Mouse (Mus musculus): ENCODE data around the gene Cic. TPM values are rescaled to one million over a fixed set of nuclear protein-coding genes. Genes with fewer than 3 reads are reported as not detected.
"Not testable (repeated sequence)": the region's sequence is repeated elsewhere in the genome, so short reads cannot be mapped to it uniquely, and the experiment has no call there.

Gene Cic
- polyA plus RNA-seq, 1 experiment from 2014 or later = 21.4 TPM

GRCm38 (mm10) chr7:25309425-25309824 lies 41.9 kb downstream of the Cic start:
- Histone ChIP-seq H3K27ac (replicated peaks) (no peak overlapping the region), H3K9me3 (no peaks in the 10 kb centered on the region), H3K4me1 (peaks cover 16% of the 10 kb centered on the region), H3K4me3 (no peak overlapping the region), H3K36me3 (replicated peaks) (no peaks in the 10 kb centered on the region), H3K27me3 (replicated peaks; ENCODE audit: low read depth, poor library complexity, severe bottlenecking) (peaks cover 84% of the 10 kb centered on the region)
- 88% methylated on average over 9 of the region's 9 CpGs for WGBS
- DNase-seq (ENCODE audit: low spot score) = no peak

- Histone ChIP-seq H3K27me3 (replicated peaks; ENCODE audit: low read depth, poor library complexity, severe bottlenecking) (peaks cover 91% of the 10 kb centered on the region), H3K4me1 (peaks cover 24% of the 10 kb centered on the region), H3K4me3 (no peak overlapping the region), H3K9me3 (no peaks in the 10 kb centered on the region), H3K27ac (replicated peaks) (no peak overlapping the region), H3K36me3 (replicated peaks) (no peaks in the 10 kb centered on the region)
- no peak for DNase-seq (ENCODE audit: low spot score)
- 80% methylated on average over 11 of the region's 11 CpGs for WGBS
Observed at GRCm38 (mm10) chr7:25311193-25311592, 43.7 kb downstream of the Cic start.

DNA sequence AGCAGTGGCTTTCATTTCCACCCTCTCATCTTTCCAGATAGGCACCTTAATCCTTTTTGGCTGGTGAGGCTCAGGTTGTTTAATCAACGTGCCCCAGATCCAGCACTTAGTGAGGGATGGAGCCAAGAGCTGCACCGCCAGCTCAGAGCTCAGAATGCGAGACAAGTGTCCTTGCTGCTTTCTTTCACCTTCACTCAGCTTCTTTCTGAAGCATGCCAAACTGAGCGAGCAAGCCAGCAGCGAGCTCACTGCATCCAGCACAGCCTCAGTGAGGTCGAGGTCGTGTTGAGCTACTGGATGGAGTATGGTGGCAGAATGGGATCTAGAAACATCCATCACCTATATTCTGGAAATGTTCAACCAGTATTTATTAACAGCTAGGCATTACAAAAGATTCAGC lies 45.8 kb downstream of the Cic start:
- WGBS = 44% methylated on average over 7 of the region's 7 CpGs
- Histone ChIP-seq H3K36me3 (replicated peaks) (no peaks in the 10 kb centered on the region), H3K4me3 (no peak overlapping the region), H3K27me3 (replicated peaks; ENCODE audit: low read depth, poor library complexity, severe bottlenecking) (peaks cover 71% of the 10 kb centered on the region), H3K4me1 (peaks cover 35% of the 10 kb centered on the region), H3K27ac (replicated peaks) (no peak overlapping the region), H3K9me3 (no peaks in the 10 kb centered on the region)
- DNase-seq (ENCODE audit: low spot score) = no peak

- Histone ChIP-seq H3K9me3 (no peaks in the 10 kb centered on the region), H3K36me3 (replicated peaks) (peaks cover 4% of the 10 kb centered on the region; the same call in 1 of the 2 replicates), H3K4me1 (peaks cover 39% of the 10 kb centered on the region), H3K27me3 (replicated peaks; ENCODE audit: low read depth, poor library complexity, severe bottlenecking) (peaks cover 57% of the 10 kb centered on the region), H3K27ac (replicated peaks) (peak overlapping the region; percentile 76), H3K4me3 (peak overlapping the region; percentile 78)
- DNase-seq (ENCODE audit: low spot score) = peak; percentile 41
- WGBS = 1% methylated on average over 51 of the region's 51 CpGs
Observed at GRCm38 (mm10) chr7:25314606-25315305, 47.3 kb downstream of the Cic start.

GRCm38 (mm10) chr7:25315306-25316041 lies 48.0 kb downstream of the Cic start:
- Histone ChIP-seq H3K9me3 (no peaks in the 10 kb centered on the region), H3K4me1 (peaks cover 39% of the 10 kb centered on the region), H3K36me3 (replicated peaks) (peaks cover 11% of the 10 kb centered on the region; the same call in 1 of the 2 replicates), H3K27me3 (replicated peaks; ENCODE audit: low read depth, poor library complexity, severe bottlenecking) (peaks cover 55% of the 10 kb centered on the region), H3K27ac (replicated peaks) (peak overlapping the region; percentile 76), H3K4me3 (peak overlapping the region; percentile 78)
- under 1% methylated on average over 69 of the region's 69 CpGs for WGBS
- peak; percentile 52 for DNase-seq (ENCODE audit: low spot score)

GRCm38 (mm10) chr7:25316532-25317445 lies 49.3 kb downstream of the Cic start, which contains the start of gene Megf8:
Megf8 (plus strand) TSS chr7:25317164.
- peaks cover 44% of the 10 kb centered on the region for H3K27me3 ChIP-seq (replicated peaks; ENCODE audit: low read depth, poor library complexity, severe bottlenecking)
- H3K36me3 ChIP-seq (replicated peaks) = peaks cover 12% of the 10 kb centered on the region; the same call in 1 of the 2 replicates
- no peaks in the 10 kb centered on the region for H3K9me3 ChIP-seq
- H3K4me1 ChIP-seq = peaks cover 48% of the 10 kb centered on the region
- H3K27ac ChIP-seq (replicated peaks) = peak within 1 kb of the TSS; percentile 91
- H3K4me3 ChIP-seq = peak within 1 kb of the TSS; percentile 78
- under 1% methylated on average over 52 of the region's 52 CpGs for WGBS
- peak; percentile 97 for DNase-seq (ENCODE audit: low spot score)

DNA sequence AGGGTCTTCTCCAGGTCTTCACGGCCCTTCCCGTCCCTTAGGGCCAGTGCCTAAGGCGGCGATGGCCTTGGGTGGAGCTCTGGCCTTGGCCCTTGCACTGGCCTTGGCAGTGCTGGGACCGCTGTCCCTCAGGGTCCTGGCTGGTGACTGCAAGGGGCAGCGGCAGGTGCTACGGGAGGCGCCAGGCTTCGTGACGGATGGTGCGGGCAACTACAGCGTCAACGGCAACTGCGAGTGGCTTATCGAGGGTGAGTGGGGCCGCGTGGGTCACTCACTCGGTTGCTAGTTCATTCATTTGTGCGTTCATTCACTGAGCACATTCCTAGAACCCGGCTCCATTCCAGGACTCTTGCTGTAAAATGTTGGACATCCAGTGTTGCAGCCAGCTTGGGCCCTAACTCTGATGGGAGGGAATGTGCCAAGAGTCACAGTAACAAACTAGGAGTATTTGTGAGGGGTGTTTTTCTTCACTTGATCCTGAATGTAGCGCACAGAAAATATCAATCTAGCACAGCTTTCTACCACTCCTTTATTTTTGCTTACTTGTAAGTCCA lies 50.0 kb downstream of the Cic start:
- 18% methylated on average over 21 of the region's 21 CpGs for WGBS
- DNase-seq (ENCODE audit: low spot score) = no peak
- Histone ChIP-seq H3K36me3 (replicated peaks) (peaks cover 12% of the 10 kb centered on the region; the same call in 1 of the 2 replicates), H3K27ac (replicated peaks) (peak overlapping the region; percentile 91), H3K9me3 (no peaks in the 10 kb centered on the region), H3K4me1 (peaks cover 56% of the 10 kb centered on the region), H3K27me3 (replicated peaks; ENCODE audit: low read depth, poor library complexity, severe bottlenecking) (peaks cover 37% of the 10 kb centered on the region), H3K4me3 (peak overlapping the region; percentile 78)

- H3K27ac ChIP-seq (replicated peaks) = peak overlapping the region; percentile 91
- H3K4me1 ChIP-seq = peaks cover 44% of the 10 kb centered on the region
- peak; percentile 90 for DNase-seq (ENCODE audit: low spot score)
- 0 out of 2 replicates have a peak, but pooled peaks cover 3% of the 10 kb centered on the region for H3K9me3 ChIP-seq
- no peaks in the 10 kb centered on the region for H3K27me3 ChIP-seq (replicated peaks; ENCODE audit: low read depth, poor library complexity, severe bottlenecking)
- H3K4me3 ChIP-seq = peak overlapping the region; percentile 45
- WGBS = 1% methylated on average over 6 of the region's 6 CpGs
- H3K36me3 ChIP-seq (replicated peaks) = peaks cover 36% of the 10 kb centered on the region
Observed at GRCm38 (mm10) chr7:25322058-25322484, 54.6 kb downstream of the Cic start.

- H3K36me3 ChIP-seq (replicated peaks) = peaks cover 47% of the 10 kb centered on the region
- no peaks in the 10 kb centered on the region for H3K27me3 ChIP-seq (replicated peaks; ENCODE audit: low read depth, poor library complexity, severe bottlenecking)
- DNase-seq (ENCODE audit: low spot score) = no peak
- H3K4me3 ChIP-seq = 0 out of 2 replicates have a peak overlapping the region, but pooled peaks have one; percentile 0
- peaks cover 36% of the 10 kb centered on the region for H3K4me1 ChIP-seq
- H3K9me3 ChIP-seq = 0 out of 2 replicates have a peak, but pooled peaks cover 3% of the 10 kb centered on the region
- H3K27ac ChIP-seq (replicated peaks) = peak overlapping the region; percentile 41; the same call in 1 of the 2 replicates
- 88% methylated on average over 2 of the region's 2 CpGs for WGBS
Observed at GRCm38 (mm10) chr7:25323219-25323618, 55.7 kb downstream of the Cic start.

DNA sequence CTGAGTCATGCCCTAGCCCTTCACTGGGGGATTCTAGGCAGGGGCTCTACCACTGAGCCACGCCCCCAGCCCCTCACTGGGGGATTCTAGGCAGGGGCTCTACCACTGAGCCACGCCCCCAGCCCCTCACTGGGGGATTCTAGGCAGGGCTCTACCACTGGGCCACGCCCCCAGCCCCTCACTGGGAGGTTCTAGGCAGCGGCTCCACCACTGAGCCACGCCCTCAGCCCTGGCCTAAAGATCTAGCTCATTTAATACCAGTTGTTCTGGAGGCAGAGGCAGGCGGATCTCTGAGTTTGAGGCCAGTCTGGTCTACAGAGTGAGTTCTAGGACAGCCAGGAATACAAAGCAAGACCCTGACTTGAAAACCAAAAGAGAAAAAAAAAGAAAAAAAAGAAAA lies 57.9 kb downstream of the Cic start:
- peaks cover 59% of the 10 kb centered on the region for H3K36me3 ChIP-seq (replicated peaks)
- peaks cover 32% of the 10 kb centered on the region for H3K4me1 ChIP-seq
- H3K27ac ChIP-seq (replicated peaks); H3K27me3 ChIP-seq (replicated peaks; ENCODE audit: low read depth, poor library complexity, severe bottlenecking); H3K9me3 ChIP-seq; H3K4me3 ChIP-seq; DNase-seq (ENCODE audit: low spot score): not testable (repeated sequence)
- 89% methylated on average over 6 of the region's 6 CpGs for WGBS

GRCm38 (mm10) chr7:25326233-25326632 lies 58.7 kb downstream of the Cic start:
- Histone ChIP-seq H3K4me3 (no peak overlapping the region), H3K27ac (replicated peaks) (no peak overlapping the region; the same call in 1 of the 2 replicates), H3K27me3 (replicated peaks; ENCODE audit: low read depth, poor library complexity, severe bottlenecking) (no peaks in the 10 kb centered on the region), H3K9me3 (0 out of 2 replicates have a peak, but pooled peaks cover 3% of the 10 kb centered on the region), H3K36me3 (replicated peaks) (peaks cover 65% of the 10 kb centered on the region), H3K4me1 (peaks cover 29% of the 10 kb centered on the region)
- DNase-seq (ENCODE audit: low spot score) = no peak
- WGBS = 66% methylated on average over 8 of the region's 8 CpGs

Measured in embryonic facial prominence, embryonic 10.5 days (tissue).